Mouse (Mus musculus) retina, postnatal 7 days (tissue): ENCODE results near the gene Slc35b2.
A peak's percentile ranks its signal among the peaks of the same experiment; 100 is the strongest.

Source experiments
- DNase-seq: peaks from one replicate; pipeline ENCODE4 v3.0.0-alpha.2; 2012; ENCODE audit warnings: low read depth, low spot score

Slc35b2 gene

DNA sequence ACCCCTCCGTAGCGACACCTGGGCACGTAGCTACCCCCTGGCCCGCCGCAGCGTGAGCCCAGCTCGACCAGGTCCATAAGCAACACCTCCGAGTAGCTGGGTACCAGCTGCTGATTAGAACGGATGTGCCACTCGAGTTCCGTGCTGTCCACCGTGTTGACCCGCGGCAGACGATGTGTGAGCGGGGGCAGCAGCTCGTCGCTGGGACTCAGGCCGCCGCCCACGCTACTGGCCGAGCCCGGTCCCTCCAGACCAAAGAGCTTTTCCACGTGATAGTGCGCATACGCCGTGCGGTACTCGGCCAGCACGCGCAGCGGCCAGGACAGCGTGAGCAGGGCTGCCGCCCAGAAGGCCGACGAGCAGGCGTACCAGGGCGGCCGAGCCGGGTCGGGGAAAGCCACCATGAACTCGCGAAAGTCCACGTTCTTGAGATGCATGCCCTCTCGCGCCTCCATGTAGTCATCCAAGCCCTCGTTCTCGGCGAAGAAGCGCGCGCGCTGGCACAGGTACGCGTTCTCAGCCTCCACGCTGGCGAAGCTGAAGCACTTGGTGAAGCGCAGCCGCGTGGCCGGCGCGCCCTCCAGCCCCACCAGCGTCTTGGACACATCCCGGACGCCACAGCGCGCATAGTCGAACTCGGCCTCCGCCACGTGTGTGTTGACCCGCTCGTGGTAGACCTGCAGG is 18.3 kb upstream of the Slc35b2 start:
- DNase-seq: no peak

DNA sequence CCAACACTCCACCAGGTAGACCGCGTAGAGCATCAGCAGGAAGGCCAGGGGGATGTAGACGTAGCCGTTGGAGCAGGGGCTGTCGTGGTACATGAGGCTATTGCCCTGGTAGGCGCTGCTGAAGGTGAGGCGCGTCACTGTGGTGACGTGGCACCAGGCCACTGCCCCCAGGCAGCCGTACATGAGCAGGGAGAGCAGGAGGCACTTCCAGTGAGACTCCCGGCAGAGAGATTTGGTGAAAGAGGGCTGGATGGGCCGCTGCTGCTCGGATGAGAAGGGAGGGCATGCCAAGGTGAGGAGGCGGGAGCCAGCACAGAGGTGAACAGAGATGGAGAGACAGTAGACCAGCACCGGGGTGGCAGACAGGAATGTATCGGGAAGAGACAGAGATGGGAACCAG is 16.7 kb upstream of the Slc35b2 start:
- DNase-seq: no peak

DNA sequence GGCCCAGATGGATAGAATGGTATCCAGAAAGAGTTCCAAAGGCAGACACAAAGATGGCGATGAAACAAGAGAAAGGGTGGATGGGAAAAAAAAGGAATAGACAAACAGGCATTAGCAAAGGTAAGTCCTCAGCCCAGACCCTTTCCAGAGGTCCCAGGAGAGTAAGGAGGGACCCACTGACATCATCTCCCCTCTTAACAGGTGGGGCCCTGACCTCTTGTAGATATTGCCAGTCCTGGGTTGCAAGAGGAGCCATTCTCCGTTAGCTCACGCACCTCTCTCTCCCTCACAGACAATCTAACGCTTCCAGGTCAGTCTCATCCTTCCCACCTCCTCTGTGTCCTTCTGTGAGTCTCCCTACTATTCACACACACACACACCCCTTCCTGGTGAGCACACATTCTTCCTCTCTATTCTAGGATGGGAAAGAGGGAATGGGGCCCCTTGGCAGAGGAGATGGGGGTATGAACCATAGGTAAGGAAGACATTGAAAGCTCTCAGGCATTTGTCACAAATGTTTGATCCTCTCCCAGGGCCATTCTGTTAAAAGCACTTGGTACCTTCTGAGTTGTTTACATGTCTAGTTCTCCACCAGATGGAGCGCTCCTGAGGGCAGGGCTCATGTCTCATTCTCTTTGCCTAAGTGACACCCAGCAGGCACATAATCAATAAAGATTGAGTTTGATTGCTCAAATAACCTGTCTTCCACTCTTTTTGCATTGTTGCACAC is 16.0 kb upstream of the Slc35b2 start:
- DNase-seq: no peak

DNA sequence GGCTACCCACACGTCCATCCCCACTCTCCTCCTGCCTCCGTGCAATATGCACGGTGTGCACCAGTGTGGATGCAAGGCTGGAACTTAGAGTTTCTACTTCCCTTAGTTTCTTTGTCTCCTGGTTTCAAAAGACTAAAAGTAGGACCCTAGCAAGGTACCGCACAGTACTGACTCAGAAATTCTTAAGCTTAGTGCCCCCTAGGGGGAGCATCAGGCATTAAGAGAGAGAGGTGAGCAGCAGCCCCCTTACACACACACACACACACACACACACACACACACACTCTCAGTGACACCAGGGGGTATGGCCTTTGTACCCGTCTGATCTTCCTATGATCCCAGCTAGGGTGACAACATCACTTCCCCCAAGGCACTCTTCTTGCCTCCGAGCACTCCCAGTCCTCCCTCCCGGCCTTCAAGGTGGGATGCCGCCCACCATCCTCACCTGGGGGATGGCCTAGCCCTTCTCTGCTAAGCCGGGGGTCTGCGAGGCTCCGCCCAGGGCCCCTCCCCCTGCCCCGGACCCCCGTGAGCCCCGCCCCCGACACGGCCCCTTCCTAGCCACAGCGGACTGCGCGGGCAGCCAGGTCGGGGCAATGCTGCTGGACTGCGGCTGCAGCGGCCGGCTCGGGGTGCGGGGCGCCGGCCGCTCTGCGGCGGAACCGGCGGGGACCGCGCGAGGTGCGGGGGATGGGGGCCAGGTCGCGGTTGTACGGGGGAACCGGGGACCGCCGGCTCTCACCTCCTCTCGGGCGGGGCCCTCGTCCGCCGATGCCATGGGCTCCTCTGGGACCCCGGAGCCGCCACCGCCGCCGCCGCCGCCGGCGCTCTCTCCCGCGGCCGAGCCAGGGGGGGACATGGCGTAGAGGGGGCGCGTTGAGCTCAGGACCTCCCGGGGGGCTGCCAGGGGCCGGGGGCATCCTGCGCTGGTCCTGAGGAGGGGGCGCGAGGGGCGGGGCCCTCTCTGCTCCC is 14.8 kb upstream of the Slc35b2 start:
- DNase-seq: no peak

DNA sequence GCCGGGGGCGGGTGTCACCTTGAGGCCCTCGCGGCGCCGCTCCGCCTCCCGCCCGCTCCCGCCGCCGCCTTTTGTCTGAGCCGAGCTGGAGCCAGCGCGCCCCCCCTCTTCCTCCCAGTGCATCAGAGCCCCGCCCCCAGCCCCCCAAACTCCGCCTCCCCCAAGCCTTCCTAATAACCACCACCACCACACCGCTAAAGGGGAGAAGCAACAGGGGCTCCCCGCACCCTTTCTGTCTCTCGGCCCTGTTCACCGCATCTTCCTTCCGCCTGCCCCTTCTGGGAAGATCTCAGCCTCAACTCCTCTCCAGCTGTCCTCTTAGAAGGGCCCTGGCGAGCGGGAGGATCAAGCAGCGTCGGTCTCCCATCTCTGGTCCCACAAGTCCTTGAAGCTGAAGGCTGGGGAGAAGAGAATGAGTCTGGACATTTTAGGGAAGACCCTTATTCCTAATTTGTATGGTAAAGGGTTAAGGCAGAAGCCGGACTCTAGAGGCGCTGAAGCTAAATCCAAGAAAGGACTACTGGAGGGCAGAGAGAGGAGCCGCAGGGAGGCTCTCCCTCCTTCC is 14.0 kb upstream of the Slc35b2 start, which contains the start of gene Tmem151b:
Tmem151b (minus strand) TSS at position 61 of the 565 bp plus-strand sequence.
- no peak for DNase-seq

DNA sequence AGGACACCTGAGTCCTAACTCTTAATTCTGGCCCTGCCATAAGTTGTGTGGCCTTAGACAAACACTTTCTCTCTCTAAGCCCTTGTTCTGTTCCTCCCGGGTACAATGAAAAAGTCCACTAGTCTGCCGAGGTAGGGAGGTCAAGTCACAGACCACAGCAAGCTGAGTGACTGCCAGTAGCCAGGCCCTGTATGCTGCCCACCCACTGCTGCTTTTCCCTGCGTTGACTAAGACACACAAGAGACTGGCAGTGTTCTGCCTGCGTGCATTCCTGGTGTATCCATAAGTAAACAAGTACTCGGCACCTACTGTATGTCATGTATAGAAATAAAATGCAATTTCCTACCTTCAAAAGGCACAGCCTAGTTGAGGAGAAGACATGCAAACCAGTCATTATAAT is 13.4 kb upstream of the Slc35b2 start:
- DNase-seq: no peak

DNA sequence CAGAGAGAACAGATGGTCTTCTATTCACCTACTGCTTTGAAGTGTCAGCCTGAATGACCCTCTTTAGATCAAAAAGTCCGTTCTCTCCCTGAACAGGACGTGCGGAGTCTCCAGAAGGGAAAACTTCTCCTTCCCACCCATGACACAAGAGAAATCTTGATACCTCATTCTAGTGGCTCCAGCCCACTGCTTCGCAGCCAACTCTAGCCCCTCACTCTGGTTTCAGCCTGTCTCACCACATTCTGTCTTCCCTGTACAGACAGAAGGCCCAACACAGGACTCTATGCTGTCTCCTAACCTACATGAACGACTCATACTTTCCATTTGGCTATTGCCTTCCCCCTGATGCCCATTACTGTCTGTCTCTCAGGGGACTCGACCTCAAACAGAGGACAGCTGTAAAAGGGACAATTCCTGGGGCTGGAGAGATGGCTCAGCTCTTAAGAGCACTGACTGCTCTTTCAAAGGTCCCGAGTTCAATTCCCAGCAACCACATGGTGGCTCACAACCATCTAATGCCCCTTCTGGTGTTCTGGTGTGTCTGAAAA is 12.4 kb upstream of the Slc35b2 start:
- DNase-seq: no peak

DNA sequence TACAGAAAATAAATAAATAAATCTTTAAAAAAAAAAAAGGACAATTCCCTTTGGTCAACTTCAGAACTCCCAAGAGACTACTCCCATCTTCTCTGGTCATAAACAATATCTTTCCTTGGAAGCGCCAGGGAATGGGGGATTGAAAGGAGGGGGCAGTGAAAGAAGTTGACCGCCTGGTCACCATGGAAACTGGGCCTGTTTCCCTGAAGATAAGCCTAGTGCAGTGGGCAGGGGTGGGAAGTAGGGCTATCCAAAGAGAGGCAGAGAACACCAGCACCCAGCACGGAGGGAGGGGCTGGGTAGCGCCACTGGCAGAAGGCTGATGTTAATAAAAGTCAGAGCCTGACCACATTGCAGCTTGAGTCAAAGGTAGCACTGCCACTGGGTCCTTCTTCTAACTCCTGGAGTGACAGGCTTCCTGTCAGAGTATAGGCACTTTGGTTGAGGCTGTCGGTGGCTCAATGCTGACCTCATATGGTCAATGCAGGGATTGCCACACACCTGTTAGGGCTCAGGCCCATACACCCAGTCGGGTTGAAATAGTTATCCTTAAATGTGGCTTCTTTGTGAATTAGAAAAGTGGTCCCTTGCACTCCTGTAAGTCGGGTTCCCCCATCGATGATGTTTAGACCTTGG is 11.7 kb upstream of the Slc35b2 start:
- DNase-seq: no peak

DNA sequence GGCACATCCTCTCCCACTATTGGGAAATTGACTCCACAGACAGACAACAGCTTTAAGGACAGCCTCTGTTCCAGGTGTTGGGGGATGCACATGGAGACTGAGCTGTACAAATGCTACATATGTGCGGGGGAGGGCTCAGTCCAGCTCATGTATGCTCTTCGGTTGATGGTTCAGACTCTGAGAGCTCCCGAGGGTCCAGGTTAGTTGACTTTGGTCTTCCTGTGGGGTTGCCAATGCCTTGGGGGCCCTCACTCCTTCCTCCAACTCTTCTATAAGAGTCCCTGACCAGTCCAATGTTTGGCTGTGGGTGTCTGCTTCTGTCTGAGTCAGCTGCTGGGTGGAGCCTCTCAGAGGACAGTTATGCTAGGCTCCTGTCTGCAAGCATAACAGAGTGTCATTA is 10.6 kb upstream of the Slc35b2 start:
- no peak for DNase-seq

DNA sequence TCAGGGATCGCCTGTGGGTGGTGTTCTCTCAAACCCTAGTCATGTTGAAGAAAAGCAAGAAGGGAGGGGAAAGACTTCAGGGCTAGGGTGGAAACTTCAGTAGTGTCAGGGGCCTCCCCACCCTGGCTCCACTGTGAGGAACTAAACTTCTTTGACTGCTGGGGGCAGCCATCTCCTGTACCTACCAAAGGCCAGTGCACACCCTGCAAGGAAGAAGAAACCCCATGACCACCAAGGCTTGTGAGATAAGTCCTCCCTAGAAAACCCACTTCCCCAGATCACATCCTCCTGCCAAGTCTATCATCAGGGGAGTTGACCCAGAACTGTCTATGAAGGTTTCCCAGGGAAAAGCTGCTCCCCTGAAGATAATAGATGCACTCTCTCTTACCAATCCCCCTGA is 9.3 kb upstream of the Slc35b2 start:
- no peak for DNase-seq

DNA sequence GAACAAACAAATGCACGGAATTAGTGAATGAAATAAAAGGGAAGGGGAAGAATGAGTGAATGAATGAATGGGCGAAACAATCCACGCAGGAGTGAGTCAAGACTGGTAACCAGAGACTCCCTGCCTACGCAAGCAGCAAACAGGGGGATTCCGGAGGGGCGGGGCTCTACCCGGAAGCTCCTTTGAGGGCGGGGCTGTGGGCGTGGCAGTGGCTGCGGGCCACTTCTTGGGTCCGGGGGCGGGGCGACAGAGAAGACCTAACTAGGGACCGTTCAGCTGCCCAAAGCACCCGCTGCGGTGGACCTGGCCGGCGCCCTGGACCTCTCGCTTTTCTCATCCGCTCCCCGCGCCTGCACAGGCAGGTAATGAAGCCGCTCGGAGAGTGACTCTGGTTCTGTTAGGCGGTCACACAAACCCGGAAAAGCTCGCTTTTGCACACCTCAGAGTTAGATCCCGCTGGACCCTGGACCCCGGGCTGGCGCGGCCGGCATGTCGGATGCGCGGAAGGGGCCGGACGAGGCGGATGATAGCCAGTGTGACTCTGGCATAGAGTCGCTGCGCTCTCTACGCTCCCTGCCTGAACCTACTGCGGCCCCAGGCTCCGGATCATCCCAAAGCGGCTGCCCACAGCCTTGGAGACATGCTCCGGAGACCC is 8.1 kb upstream of the Slc35b2 start, which contains the start of gene Nfkbie:
Nfkbie (plus strand) TSS at position 252 of the 655 bp plus-strand sequence.
- peak; percentile 81 for DNase-seq

DNA sequence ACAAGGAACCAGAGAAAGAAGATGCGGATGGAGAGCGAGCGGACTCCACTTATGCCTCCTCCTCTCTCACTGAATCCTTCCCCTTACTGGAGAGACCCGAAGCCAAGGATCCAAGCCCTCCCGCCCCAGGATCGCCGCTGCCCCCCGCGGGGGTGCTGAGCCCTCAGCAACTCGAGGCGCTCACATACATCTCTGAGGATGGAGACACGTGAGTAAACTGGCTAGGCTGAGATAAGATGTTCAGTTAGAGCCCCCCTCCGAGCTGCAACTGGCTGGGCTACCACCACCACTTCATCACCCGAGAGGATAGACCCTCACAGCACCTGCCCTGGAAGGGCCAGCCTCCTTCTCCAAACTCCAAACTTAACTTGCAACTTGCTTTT is 7.6 kb upstream of the Slc35b2 start:
- DNase-seq: no peak

DNA sequence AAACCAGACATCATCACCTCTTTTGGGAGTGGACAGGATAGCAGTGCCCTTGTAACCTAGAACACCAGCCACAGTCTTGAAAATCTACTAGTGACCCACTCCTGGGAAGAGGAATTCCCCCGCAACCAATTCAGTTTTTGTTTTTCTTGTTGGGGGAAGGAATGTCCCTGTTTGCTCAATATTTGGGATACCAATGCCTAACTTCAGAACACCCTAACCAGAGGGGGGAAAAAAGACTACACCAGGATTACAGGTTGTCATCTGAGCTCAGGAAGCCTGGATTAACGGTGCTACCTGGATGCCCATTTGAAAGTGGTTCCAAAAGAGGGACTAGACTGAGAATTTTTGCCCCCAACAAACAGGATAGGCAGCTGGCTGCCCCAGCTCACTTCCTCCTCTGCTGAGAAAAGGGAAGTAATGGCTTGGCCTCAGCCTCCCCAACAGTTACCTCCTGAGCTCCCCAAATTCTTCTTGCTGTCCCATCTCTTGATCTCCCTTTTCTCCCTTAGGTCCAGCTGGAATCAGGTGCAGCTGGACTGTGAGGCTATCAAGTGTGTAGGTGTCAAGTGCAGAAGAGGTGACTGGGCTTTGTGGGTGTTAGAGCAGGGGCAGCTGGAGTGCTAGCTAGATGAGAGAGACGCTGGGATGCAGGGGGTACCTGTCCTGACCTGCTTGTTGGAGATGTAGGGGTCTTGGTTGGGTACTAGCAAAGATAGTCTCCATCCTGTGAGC is 7.0 kb upstream of the Slc35b2 start:
- DNase-seq: no peak

DNA sequence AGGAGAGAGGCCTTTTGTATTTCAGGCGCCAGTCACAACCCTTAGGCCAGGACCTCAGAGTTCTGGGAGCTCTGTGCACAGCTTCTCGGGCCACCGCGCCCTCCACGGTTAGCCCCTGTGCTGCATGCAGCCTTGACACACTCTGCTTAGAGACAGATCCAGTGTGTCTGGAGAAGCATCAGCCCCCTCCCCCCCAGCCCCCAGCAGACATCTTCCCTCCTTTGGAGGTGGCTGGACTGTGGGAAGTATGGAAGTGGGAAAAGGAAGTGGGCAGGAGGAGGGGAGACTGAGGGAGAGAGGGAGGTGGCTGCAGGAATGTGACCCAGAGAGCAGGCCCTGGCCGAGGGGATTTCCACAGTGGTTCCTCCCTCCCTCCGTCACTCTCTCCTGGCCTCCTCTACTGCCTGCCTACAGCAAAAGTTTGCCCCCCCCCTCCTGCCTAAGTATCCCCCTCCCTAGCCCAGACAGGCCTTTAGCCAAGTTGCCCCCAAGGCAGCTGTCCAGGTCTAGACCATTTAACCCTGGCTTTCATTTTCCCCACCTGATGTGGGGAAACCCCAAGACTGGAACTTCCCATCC is 6.3 kb upstream of the Slc35b2 start:
- DNase-seq: no peak

DNA sequence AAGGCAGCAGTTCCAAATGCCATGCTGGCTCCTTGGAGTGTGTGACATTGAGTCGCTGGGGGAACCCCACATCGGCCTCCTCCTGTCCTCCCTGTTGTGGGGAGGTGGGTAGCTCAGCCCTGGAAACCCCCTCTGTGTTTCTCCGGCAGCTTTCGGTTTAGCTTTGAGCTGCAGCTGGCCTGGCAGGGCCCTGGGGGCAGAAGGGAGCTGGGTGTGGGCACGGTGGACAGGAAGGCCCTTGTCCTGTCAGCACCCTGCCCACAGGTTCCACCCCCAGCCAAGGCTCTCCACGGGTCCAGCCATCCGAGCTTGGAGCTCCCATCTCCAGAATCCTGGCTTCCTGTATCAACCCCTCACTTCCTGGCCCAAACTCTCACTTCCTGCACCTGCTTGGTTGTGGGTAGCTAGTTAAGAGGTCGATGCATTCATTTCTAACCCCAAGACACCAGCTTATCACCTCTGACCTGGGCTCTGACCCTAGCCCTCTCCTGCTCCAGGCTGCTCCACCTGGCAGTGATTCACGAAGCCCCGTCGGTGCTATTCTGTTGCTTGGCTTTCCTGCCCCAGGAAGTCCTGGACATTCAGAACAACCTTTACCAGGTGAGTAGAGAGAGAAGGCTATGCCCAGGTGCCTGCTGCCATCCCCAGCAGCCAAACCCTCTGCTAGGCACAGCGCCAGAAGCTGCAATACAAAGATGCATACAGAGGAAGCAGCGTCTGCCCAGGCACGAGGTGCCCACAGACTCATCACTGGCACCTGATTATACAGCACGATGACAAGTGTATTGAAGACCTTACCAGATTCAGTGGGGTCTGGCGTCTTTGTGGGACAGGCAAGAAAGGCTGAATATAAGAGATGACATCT is 5.4 kb upstream of the Slc35b2 start:
- DNase-seq: no peak

DNA sequence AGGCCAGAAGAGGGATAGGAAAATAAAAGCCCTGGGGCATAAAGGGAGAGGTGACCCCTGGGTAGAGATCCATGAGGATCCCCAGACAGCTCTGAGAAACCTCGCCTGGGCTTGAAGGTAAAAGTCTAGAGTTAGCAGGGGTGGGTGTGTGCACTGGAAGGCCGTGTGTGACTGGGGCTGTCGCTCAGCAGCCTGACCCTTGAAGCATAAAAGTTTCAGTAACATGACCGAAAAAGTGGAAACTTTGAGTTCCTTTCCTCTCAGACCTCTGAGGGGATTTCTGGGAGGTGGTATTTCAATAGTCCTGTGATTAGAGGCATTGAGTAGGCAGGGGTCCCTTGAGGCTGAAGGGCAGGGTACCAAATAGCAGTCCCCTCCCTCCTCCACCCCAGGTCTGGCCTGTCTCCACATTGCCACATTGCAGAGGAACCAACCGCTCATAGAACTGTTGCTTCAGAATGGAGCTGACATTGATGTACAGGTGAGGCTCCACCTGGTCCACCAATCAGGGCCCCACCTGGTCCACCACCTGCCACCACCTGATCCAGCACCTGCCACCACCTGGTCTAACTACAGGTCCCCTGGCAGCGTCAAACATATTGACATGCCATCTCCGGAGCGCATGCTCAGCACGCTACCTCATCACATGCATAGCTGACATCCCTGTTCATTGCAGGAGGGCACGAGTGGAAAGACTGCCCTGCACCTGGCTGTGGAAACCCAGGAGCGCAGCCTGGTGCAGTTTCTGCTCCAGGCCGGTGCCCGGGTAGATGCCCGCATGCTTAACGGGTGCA is 3.7 kb upstream of the Slc35b2 start:
- no peak for DNase-seq

DNA sequence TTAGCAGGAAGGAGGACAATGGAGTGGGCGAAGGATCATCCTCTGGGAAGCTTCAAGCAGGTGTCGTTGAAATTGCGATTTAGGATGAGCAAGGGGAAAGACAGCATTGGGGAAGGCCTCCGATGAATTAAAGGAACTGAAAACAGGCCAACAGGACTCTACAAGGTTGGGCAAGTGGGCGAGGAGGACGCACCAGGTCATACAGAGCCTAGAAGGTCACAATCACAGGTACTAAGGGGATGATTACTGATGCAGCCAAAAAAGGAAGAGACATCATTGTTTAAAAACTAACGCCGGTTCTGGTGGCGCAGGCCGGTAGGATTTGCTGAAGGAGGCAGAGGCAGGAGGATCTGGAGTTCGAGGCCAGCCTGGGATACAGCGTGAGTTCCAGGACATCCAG is 458 bp upstream of the Slc35b2 start:
- DNase-seq: no peak
